Mouse (Mus musculus): ENCODE measurements around the gene Pax3. TPM values are rescaled to one million over a fixed set of nuclear protein-coding genes. Genes with fewer than 3 reads are reported as not detected.

Pax3 gene
- total and polyA plus RNA-seq, 3 experiments: 7.4 to 22.9 (median 11.4) TPM

DNA sequence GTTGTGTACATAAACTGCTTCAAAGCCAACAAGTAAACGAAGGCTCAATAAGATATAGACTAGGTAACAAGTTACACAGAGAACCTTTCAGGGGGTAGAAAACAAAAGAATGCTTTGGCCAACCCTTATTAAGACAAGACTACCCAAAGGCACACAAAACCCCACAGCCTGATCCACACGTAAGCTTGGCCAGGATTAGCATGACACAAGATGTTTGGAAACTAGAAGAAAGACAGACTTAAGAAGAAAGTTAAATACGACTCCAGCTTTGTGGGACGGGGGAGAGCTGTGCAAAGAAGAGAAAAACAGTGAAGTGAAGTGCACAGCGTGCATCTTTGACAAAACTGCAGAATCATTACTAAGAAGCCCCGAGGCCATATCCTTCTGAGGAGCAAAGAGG lies 53.5 kb downstream of the Pax3 start:
- DNase-seq (ENCODE audit: low spot score) (no peak), ATAC-seq (ENCODE audit: extremely low read depth, insufficient number of reproducible peaks, low FRiP score, poor library complexity, severe bottlenecking) (no peak)
- Histone ChIP-seq H3K9me3 (replicated peaks) (peaks cover 9% of the 10 kb centered on the region; the same call in 1 of the 2 replicates), H3K36me3 (replicated peaks) (peaks cover 10% of the 10 kb centered on the region), H3K4me1 (ENCODE audit: insufficient read depth, low read depth, low read length) (peaks cover 4% of the 10 kb centered on the region; the same call in 1 of the 2 replicates), H3K4me3 (ENCODE audit: low read depth, low read length) (no peak overlapping the region), H3K27me3 (ENCODE audit: insufficient read depth, low read length) (no peaks in the 10 kb centered on the region)
- TF ChIP-seq GATA2 (IDR thresholded peaks at IDR 0.05; ENCODE audit: borderline replicate concordance, low read depth, low read length) (no peak), TAL1 (conservative IDR thresholded peaks at IDR 0.05; ENCODE audit: low read depth, low read length) (no peak), POLR2AphosphoS5 (IDR thresholded peaks at IDR 0.05; ENCODE audit: insufficient replicate concordance, low read depth, low read length) (no peak), GATA1 (IDR thresholded peaks at IDR 0.05; ENCODE audit: borderline replicate concordance, low read length) (no peak), CTCF (IDR thresholded peaks at IDR 0.05; ENCODE audit: low read depth, low read length) (no peak)

DNA sequence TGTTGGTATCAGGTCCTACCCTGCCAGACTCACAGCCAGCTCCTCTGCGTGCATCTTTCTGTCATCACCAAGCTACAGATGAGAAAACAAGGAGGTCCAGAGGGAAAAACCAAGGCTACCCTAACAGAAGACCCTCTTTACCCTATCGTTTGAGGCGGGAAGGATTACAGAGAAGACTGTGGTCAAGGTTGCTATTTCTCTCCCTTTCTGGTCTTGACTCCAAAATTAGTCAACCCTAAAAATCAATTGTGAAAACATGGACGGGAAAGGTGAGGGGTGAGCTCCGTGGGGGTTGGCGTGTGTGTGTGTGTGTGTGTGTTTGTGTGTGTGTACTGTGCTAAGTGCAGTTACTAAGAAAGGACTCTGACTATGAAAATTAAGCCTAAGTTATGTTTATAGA lies 54.0 kb downstream of the Pax3 start:
- peaks cover 9% of the 10 kb centered on the region; the same call in 1 of the 2 replicates for H3K9me3 ChIP-seq (replicated peaks)
- TF ChIP-seq GATA1 (IDR thresholded peaks at IDR 0.05; ENCODE audit: borderline replicate concordance, low read length) (no peak), GATA2 (IDR thresholded peaks at IDR 0.05; ENCODE audit: borderline replicate concordance, low read depth, low read length) (no peak), TAL1 (conservative IDR thresholded peaks at IDR 0.05; ENCODE audit: low read depth, low read length) (no peak), POLR2AphosphoS5 (IDR thresholded peaks at IDR 0.05; ENCODE audit: insufficient replicate concordance, low read depth, low read length) (no peak), CTCF (IDR thresholded peaks at IDR 0.05; ENCODE audit: low read depth, low read length) (no peak)
- no peak for DNase-seq (ENCODE audit: low spot score)
- peaks cover 10% of the 10 kb centered on the region for H3K36me3 ChIP-seq (replicated peaks)
- peaks cover 3% of the 10 kb centered on the region; the same call in 1 of the 2 replicates for H3K4me1 ChIP-seq (ENCODE audit: insufficient read depth, low read depth, low read length)
- no peak overlapping the region for H3K4me3 ChIP-seq (ENCODE audit: low read depth, low read length)
- ATAC-seq (ENCODE audit: extremely low read depth, insufficient number of reproducible peaks, low FRiP score, poor library complexity, severe bottlenecking): no peak
- H3K27me3 ChIP-seq (ENCODE audit: insufficient read depth, low read length): no peaks in the 10 kb centered on the region

DNA sequence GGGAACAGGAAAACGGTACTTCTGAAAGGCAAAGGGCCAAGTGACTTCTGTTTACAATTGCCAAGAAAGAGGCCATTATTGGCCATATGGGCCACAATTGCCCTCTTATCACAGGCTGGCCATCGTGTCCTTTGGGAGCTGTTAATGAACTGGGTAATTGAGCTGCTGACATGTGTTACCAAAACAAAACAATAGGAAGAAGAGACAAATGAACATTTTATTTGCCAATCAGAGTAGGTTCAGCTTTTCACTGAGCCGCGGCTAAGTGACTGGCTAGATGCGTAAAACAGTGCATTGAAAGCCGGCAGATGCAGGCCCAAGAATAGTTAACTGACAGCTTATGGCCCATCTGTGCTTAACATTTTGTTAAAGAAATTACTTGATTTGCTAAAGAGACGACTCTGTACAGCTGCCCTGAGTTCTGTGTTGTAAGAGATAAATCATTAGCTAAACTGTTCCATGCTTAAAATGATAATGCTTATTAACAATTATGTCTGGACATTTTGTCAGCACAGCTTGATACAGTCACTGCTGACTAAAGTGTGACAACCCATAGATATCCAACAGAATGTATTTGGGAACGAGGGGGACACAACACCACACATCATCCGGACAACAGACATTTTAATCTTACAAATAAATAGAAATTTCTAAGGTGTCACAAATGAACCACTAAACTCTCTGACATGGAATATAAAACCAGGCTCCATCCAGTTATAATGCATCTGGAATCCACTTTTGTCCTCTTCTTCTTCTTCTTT lies 55.0 kb downstream of the Pax3 start:
- TF ChIP-seq GATA2 (IDR thresholded peaks at IDR 0.05; ENCODE audit: borderline replicate concordance, low read depth, low read length) (no peak), GATA1 (IDR thresholded peaks at IDR 0.05; ENCODE audit: borderline replicate concordance, low read length) (no peak), TAL1 (conservative IDR thresholded peaks at IDR 0.05; ENCODE audit: low read depth, low read length) (no peak), POLR2AphosphoS5 (IDR thresholded peaks at IDR 0.05; ENCODE audit: insufficient replicate concordance, low read depth, low read length) (no peak), CTCF (IDR thresholded peaks at IDR 0.05; ENCODE audit: low read depth, low read length) (no peak)
- H3K9me3 ChIP-seq (replicated peaks): peaks cover 9% of the 10 kb centered on the region; the same call in 1 of the 2 replicates
- no peak for DNase-seq (ENCODE audit: low spot score)
- ATAC-seq (ENCODE audit: extremely low read depth, insufficient number of reproducible peaks, low FRiP score, poor library complexity, severe bottlenecking): no peak
- H3K4me1 ChIP-seq (ENCODE audit: insufficient read depth, low read depth, low read length): peaks cover 3% of the 10 kb centered on the region; the same call in 1 of the 2 replicates
- H3K4me3 ChIP-seq (ENCODE audit: low read depth, low read length): no peak overlapping the region
- H3K36me3 ChIP-seq (replicated peaks): peaks cover 10% of the 10 kb centered on the region
- H3K27me3 ChIP-seq (ENCODE audit: insufficient read depth, low read length): no peaks in the 10 kb centered on the region

DNA sequence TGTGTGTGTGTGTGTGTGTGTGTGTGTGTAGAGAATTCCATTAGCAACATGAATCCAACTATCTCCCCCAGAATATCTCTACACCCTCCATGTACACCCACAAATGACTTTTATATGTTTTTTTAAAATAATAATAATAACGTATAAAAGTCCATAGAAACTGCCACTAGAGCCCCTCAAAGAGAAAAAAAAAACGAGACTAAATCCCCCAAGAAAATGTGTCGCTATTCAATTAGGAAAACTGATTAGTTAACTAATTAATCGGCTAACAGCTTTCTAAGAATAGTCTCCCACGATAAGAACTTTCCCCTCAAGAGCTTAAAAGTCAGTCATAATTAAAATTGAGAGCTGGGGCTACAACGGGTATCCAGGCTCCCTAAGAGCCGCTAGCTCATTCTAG lies 55.6 kb downstream of the Pax3 start:
- TF ChIP-seq TAL1 (conservative IDR thresholded peaks at IDR 0.05; ENCODE audit: low read depth, low read length): no peak
- H3K4me1 ChIP-seq (ENCODE audit: insufficient read depth, low read depth, low read length): no peaks in the 10 kb centered on the region; the same call in 1 of the 2 replicates
- H3K36me3 ChIP-seq (replicated peaks): peaks cover 6% of the 10 kb centered on the region
- H3K9me3 ChIP-seq (replicated peaks): peaks cover 6% of the 10 kb centered on the region; the same call in 1 of the 2 replicates
- DNase-seq (ENCODE audit: low spot score) (no peak), ATAC-seq (ENCODE audit: extremely low read depth, insufficient number of reproducible peaks, low FRiP score, poor library complexity, severe bottlenecking) (no peak)
- H3K4me3 ChIP-seq (ENCODE audit: low read depth, low read length): no peak overlapping the region
- H3K27me3 ChIP-seq (ENCODE audit: insufficient read depth, low read length): no peaks in the 10 kb centered on the region

DNA sequence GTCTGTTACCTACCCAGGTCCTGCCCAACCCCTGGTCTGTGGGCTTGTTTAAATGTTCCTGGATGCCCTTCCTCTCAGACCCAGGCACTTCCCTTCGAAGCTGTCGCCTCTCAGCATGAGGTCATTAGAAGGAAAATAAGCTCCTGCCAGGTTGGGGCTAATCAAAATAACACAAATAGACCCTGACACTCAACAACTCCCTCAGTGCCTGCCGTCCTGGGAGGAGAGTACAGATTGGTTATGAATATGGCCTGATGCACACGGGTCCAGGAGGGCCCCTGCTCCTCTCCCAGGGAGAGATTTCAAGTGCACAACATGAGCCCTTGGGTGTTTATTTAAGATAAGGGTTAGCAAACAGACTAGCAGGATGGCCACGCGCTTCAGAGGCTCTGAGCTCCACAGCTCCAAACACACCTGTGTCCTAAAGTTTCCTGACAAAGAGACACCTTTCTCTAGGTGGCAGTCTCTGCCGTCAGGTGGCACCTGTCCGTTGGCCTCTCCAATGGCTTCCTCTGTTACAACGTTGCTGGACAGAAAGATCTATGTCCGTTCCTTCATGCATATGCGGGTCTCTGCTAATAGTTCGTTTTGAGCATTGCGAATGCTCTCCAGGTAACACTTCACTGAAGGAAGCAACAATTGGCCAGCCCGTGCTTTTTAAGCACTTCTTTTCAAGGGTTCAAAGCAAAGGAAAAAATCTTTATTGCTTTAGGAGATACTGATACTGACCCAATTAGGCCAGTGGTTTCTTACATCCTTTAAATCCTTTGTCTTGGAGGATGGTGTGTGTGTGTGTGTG lies 56.2 kb downstream of the Pax3 start:
- peaks cover 6% of the 10 kb centered on the region for H3K36me3 ChIP-seq (replicated peaks)
- no peaks in the 10 kb centered on the region for H3K27me3 ChIP-seq (ENCODE audit: insufficient read depth, low read length)
- ATAC-seq (ENCODE audit: extremely low read depth, insufficient number of reproducible peaks, low FRiP score, poor library complexity, severe bottlenecking) (no peak), DNase-seq (ENCODE audit: low spot score) (no peak)
- TF ChIP-seq CTCF (IDR thresholded peaks at IDR 0.05; ENCODE audit: low read depth, low read length) (no peak), GATA1 (IDR thresholded peaks at IDR 0.05; ENCODE audit: borderline replicate concordance, low read length) (no peak), TAL1 (conservative IDR thresholded peaks at IDR 0.05; ENCODE audit: low read depth, low read length) (no peak), POLR2AphosphoS5 (IDR thresholded peaks at IDR 0.05; ENCODE audit: insufficient replicate concordance, low read depth, low read length) (no peak), GATA2 (IDR thresholded peaks at IDR 0.05; ENCODE audit: borderline replicate concordance, low read depth, low read length) (no peak)
- no peaks in the 10 kb centered on the region; the same call in 1 of the 2 replicates for H3K4me1 ChIP-seq (ENCODE audit: insufficient read depth, low read depth, low read length)
- H3K4me3 ChIP-seq (ENCODE audit: low read depth, low read length): no peak overlapping the region
- H3K9me3 ChIP-seq (replicated peaks): peaks cover 6% of the 10 kb centered on the region; the same call in 1 of the 2 replicates

DNA sequence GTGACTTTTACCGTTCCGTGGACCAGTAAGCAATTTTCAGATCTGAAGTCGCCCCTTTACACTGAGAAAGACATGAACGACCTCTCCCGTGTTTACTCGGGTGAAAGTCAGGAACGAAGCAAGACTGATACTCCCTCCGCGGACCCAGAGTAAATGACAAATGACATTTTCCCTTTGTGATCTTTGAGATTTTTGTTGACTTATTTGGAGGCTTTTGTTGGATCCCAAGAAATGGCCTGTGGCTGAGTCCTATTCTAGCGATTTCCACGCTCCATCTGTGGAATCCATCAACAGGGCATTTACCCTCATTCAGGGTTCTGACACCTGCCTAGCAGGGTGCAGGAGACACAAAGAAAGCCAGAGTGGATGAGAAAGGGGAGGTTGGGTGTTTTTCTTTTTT lies 57.6 kb downstream of the Pax3 start:
- Histone ChIP-seq H3K27me3 (ENCODE audit: insufficient read depth, low read length) (no peaks in the 10 kb centered on the region), H3K36me3 (replicated peaks) (peaks cover 9% of the 10 kb centered on the region), H3K4me3 (ENCODE audit: low read depth, low read length) (no peak overlapping the region), H3K4me1 (ENCODE audit: insufficient read depth, low read depth, low read length) (no peaks in the 10 kb centered on the region; the same call in 1 of the 2 replicates), H3K9me3 (replicated peaks) (peaks cover 6% of the 10 kb centered on the region; the same call in 1 of the 2 replicates)
- no peak for ATAC-seq (ENCODE audit: extremely low read depth, insufficient number of reproducible peaks, low FRiP score, poor library complexity, severe bottlenecking)
- TF ChIP-seq TAL1 (conservative IDR thresholded peaks at IDR 0.05; ENCODE audit: low read depth, low read length) (no peak), POLR2AphosphoS5 (IDR thresholded peaks at IDR 0.05; ENCODE audit: insufficient replicate concordance, low read depth, low read length) (no peak), CTCF (IDR thresholded peaks at IDR 0.05; ENCODE audit: low read depth, low read length) (no peak), GATA2 (IDR thresholded peaks at IDR 0.05; ENCODE audit: borderline replicate concordance, low read depth, low read length) (no peak), GATA1 (IDR thresholded peaks at IDR 0.05; ENCODE audit: borderline replicate concordance, low read length) (no peak)
- DNase-seq (ENCODE audit: low spot score): no peak
